Mouse (Mus musculus) liver, postnatal 0 days (tissue): Measurements from ENCODE around the gene Triml1.

Source experiments
- CTCF ChIP-seq: sonication (generic); IDR thresholded peaks from 2 replicates; pipeline ENCODE4 v1.5.1; 2016; ENCODE audit warnings: antibody characterized with exemption, low read depth
- EP300 ChIP-seq: IDR thresholded peaks from 2 replicates; pipeline ENCODE4 v1.6.1; 2016; ENCODE audit warnings: antibody characterized with exemption, low read depth, mild to moderate bottlenecking

DNA sequence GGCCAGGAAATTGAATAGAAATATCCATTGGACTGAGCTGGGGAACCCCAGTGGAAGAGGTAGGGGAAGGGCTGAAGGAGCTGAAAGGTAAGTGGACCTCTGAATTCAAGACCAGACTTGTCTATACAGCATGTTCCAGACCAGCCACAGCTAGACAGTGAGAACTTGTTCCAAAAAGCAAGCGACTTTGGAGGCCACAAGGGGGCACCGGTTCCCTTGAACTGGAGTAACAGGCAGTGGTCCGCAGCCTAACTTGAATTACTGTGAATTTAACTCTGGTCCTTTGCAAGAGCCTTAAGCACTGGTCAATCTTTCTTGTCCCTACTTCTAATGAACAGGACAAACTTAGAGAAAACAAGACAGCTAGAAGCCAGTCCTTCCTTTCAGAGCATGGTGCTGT, 37.0 kb upstream of the Triml1 start:
- TF ChIP-seq CTCF: no peak
- TF ChIP-seq EP300: no peak
